ENCODE assay signal across 24 mouse cellular contexts in genomic region chr6:14712146-14712545, GRCm38 (mm10). TPM values are rescaled to one million over a fixed set of nuclear protein-coding genes. Genes with fewer than 3 reads are reported as not detected.
"Had no signal": no experiment of that assay in that cellular context is flagged by ENCODE, and none has a peak within 500 bp of the region (broad histone marks: within the 10 kb centered on the region; RNA-seq: fewer than 3 reads in every experiment).

No protein-coding gene starts in this region.

- H3K27ac ChIP-seq: limb, embryonic 12.5 days; limb, embryonic 15.5 days; liver, embryonic 13.5 days; midbrain, embryonic 10.5 days; midbrain, embryonic 13.5 days; stomach, postnatal 0 days had no signal

- H3K9me3 ChIP-seq: limb, embryonic 12.5 days; limb, embryonic 15.5 days; liver, embryonic 13.5 days; megakaryocyte, embryonic 14.5 days; midbrain, embryonic 10.5 days; midbrain, embryonic 13.5 days had no signal

- DNase-seq: kidney, adult 2 months; kidney, postnatal 10 days; kidney, postnatal 4 days; left cerebral cortex, postnatal 4 days; liver, embryonic 13.5 days; lung, adult 2 months; lung, postnatal 36 days; thymus, adult 2 months; thymus, postnatal 14 days; thymus, postnatal 4 days had no signal

- H3K36me3 ChIP-seq: limb, embryonic 12.5 days; limb, embryonic 15.5 days; liver, embryonic 13.5 days; midbrain, embryonic 10.5 days; midbrain, embryonic 13.5 days had no signal

- H3K9ac ChIP-seq: limb, embryonic 12.5 days; limb, embryonic 15.5 days; liver, embryonic 13.5 days; midbrain, embryonic 13.5 days had no signal

- H3K27me3 ChIP-seq: limb, embryonic 12.5 days; limb, embryonic 15.5 days; liver, embryonic 13.5 days; megakaryocyte, embryonic 14.5 days; midbrain, embryonic 13.5 days had no signal

- H3K4me1 ChIP-seq: limb, embryonic 12.5 days; limb, embryonic 15.5 days; liver, embryonic 13.5 days; megakaryocyte, embryonic 14.5 days; midbrain, embryonic 10.5 days; midbrain, embryonic 13.5 days had no signal

- H3K4me3 ChIP-seq: limb, embryonic 12.5 days; limb, embryonic 15.5 days; liver, embryonic 13.5 days; megakaryocyte, embryonic 14.5 days; midbrain, embryonic 10.5 days; midbrain, embryonic 13.5 days had no signal

- ATAC-seq: lung, postnatal 0 days; midbrain, embryonic 13.5 days; midbrain, embryonic 16.5 days had no signal

- H3K4me2 ChIP-seq: limb, embryonic 12.5 days; limb, embryonic 15.5 days; liver, embryonic 13.5 days; midbrain, embryonic 13.5 days had no signal

RNA-seq across cellular contexts. Expression of gene Ppp1r3a, which starts 42.9 kb away (rescaled TPM):
- total RNA-seq: layer of hippocampus, adult 18-20 months; layer of hippocampus, postnatal 14 days; left cerebral cortex, postnatal 14 days; left cerebral cortex, postnatal 4 days; monocyte, adult 5-6 weeks had no signal
- polyA plus RNA-seq: kidney, embryonic 14.5 days; liver, embryonic 13.5 days; midbrain, embryonic 13.5 days; neural tube, embryonic 14.5 days had no signal
